Mouse (Mus musculus) stomach, adult 2 months (tissue): Measurements from ENCODE around the gene Gspt1. TPM values are rescaled to one million over a fixed set of nuclear protein-coding genes. Genes with fewer than 3 reads are reported as not detected.

Source experiments
- polyA plus RNA-seq: library from polyadenylated mRNA; depleted of rRNA; stranded (reverse); fragments of >200 nt; gene quantifications from 2 replicates; pipeline ENCODE4 v1.2.3, GENCODE M21; 2012; rRNA removed

Gspt1 gene
- polyA plus RNA-seq = 19.6 and 21.4 TPM in 2 replicates

DNA sequence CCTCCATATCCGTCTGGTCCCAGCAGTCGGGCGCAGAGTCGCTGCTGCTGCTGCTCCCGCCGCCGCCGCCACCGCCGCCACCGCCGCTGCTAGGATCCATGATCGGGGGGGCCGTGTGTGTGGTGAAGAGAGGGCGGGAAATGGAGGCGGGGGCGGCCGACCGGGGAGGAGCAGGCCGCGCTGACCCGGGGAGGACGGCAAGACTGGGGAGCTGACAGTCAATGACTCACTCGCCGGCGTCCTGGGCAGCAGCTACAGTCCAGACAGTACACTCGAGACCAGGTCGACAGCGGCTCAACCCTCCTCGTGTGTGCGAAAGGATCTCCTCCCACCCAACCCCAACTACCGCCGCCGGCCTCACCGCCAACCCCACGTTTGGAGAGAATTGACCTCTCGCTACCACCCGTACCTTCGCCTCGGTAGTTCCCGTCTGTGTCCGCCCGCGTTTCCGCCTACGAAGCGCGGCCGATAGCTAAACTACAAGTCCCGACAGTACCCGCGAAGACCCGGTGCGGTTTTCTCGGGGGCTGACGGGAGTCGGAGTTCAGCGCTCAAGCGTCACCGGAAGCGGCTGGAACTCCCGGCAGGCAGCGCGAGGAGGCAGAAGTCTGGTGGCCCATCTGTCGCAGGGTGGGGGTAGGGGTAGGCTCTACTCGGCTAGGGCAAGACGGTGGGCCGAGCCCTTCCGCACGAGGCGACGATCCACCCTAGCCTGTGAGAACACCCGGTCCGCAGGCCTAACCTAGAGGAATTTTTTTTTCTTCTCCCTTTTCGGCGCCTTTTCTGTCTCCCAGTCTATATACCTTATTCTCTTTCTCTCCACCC is at the start of gene Gspt1:
Gspt1 (minus strand) TSS at position 428 of the 825 bp plus-strand sequence.

GRCm38 (mm10) chr16:11202571-11203554 is 51.3 kb downstream of the Gspt1 start, which contains the start of gene Rsl1d1:
Rsl1d1 (minus strand) TSS chr16:11203331.

GRCm38 (mm10) chr16:11176208-11176883 is 77.8 kb downstream of the Gspt1 start, which contains the start of gene Zc3h7a:
Zc3h7a (minus strand) TSS chr16:11176393.

Other genes with a start within 250 kb of the Gspt1 start
- 3.1 and 3.2 TPM in 2 replicates for gene Snn, start 193.4 kb downstream of the Gspt1 start, polyA plus RNA-seq
- gene Litaf, start 188.2 kb downstream of the Gspt1 start, polyA plus RNA-seq = 102 and 139 TPM in 2 replicates
- gene Txndc11, start 119.7 kb downstream of the Gspt1 start, polyA plus RNA-seq = 15.1 and 16.0 TPM in 2 replicates
- 4.8 and 8.9 TPM in 2 replicates for gene Zc3h7a, start 77.9 kb downstream of the Gspt1 start, polyA plus RNA-seq
- gene Rsl1d1, start 51.0 kb downstream of the Gspt1 start, polyA plus RNA-seq = 0.29 and 0.70 TPM in 2 replicates
- 0.22 and 0.54 TPM in 2 replicates for gene Tnfrsf17, start 59.5 kb upstream of the Gspt1 start, polyA plus RNA-seq
- gene Snx29, start 68.6 kb upstream of the Gspt1 start, polyA plus RNA-seq = 1.7 and 1.8 TPM in 2 replicates